24 mouse cellular contexts compared by ENCODE assay signal in genomic region chr2:47184067-47184802, GRCm38 (mm10).
DNase-seq lines count a peak whose midpoint lies in the region; ATAC-seq and TF ChIP-seq lines count a peak whose summit lies in the region.
"Had no signal": no experiment of that assay in that cellular context is flagged by ENCODE, and none has a peak within 500 bp of the region (broad histone marks: within the 10 kb centered on the region; RNA-seq: fewer than 3 reads in every experiment).

No protein-coding gene starts in this region.

- no peak overlapping the region for H3K27ac ChIP-seq in forebrain, embryonic 13.5 days
- H3K27ac ChIP-seq in forebrain, embryonic 11.5 days (ENCODE audit: low read depth, low read length), result no peak overlapping the region
- H3K27ac ChIP-seq in forebrain, embryonic 14.5 days (ENCODE audit: low read depth, low read length), result no peak overlapping the region
- H3K27ac ChIP-seq in forebrain, postnatal 0 days (ENCODE audit: low read depth, low read length), result no peak overlapping the region
- H3K27ac ChIP-seq: heart, adult 2 months; heart, embryonic 10.5 days; heart, embryonic 13.5 days; hindbrain, embryonic 14.5 days; hindbrain, postnatal 0 days had no signal

- no peaks in the 10 kb centered on the region for H3K27me3 ChIP-seq in forebrain, embryonic 13.5 days
- no peaks in the 10 kb centered on the region for H3K27me3 ChIP-seq in forebrain, embryonic 11.5 days (ENCODE audit: control insufficient read depth, insufficient read depth, low read length)
- H3K27me3 ChIP-seq in forebrain, embryonic 14.5 days (replicated peaks; ENCODE audit: control insufficient read depth, insufficient read depth, low read length), result no peaks in the 10 kb centered on the region
- H3K27me3 ChIP-seq in forebrain, postnatal 0 days (ENCODE audit: insufficient read depth, low read length), result no peaks in the 10 kb centered on the region
- H3K27me3 ChIP-seq: heart, embryonic 13.5 days had no signal

- peak; percentile 67 for ATAC-seq in forebrain, embryonic 13.5 days
- ATAC-seq in forebrain, embryonic 11.5 days (replicated peaks; ENCODE audit: low FRiP score), result no peak
- peak; percentile 54; the same call in 1 of the 2 replicates for ATAC-seq in forebrain, embryonic 14.5 days
- peak; percentile 51; the same call in 1 of the 2 replicates for ATAC-seq in forebrain, postnatal 0 days
- ATAC-seq: CD4-positive, CD25-positive, alpha-beta regulatory T cell, adult 4 months; hindbrain, postnatal 0 days; inflammation-experienced regulatory T-cells, adult 6 months; intestine, embryonic 16.5 days had no signal

- H3K9me3 ChIP-seq in forebrain, embryonic 13.5 days (replicated peaks), result no peaks in the 10 kb centered on the region
- no peaks in the 10 kb centered on the region for H3K9me3 ChIP-seq in forebrain, embryonic 11.5 days (ENCODE audit: control insufficient read depth, low read length)
- H3K9me3 ChIP-seq in forebrain, embryonic 14.5 days (replicated peaks; ENCODE audit: control insufficient read depth, low read length), result no peaks in the 10 kb centered on the region
- no peaks in the 10 kb centered on the region for H3K9me3 ChIP-seq in forebrain, postnatal 0 days (ENCODE audit: low read length)
- H3K9me3 ChIP-seq: heart, embryonic 10.5 days; heart, embryonic 13.5 days had no signal

- no peaks in the 10 kb centered on the region for H3K36me3 ChIP-seq in forebrain, embryonic 13.5 days (ENCODE audit: poor library complexity, severe bottlenecking)
- no peaks in the 10 kb centered on the region for H3K36me3 ChIP-seq in forebrain, embryonic 11.5 days (ENCODE audit: control insufficient read depth, insufficient read depth, low read length)
- H3K36me3 ChIP-seq in forebrain, embryonic 14.5 days (ENCODE audit: control insufficient read depth, insufficient read depth, low read length), result no peaks in the 10 kb centered on the region
- H3K36me3 ChIP-seq in forebrain, postnatal 0 days (ENCODE audit: insufficient read depth), result no peaks in the 10 kb centered on the region
- H3K36me3 ChIP-seq: heart, embryonic 10.5 days; heart, embryonic 13.5 days had no signal

- no peak for TF ChIP-seq CTCF in forebrain, postnatal 0 days (IDR thresholded peaks at IDR 0.05; ENCODE audit: low read depth)

- H3K4me3 ChIP-seq in forebrain, embryonic 13.5 days, result no peak overlapping the region
- H3K4me3 ChIP-seq in forebrain, embryonic 11.5 days (ENCODE audit: low read depth, low read length), result no peak overlapping the region
- no peak overlapping the region for H3K4me3 ChIP-seq in forebrain, embryonic 14.5 days (ENCODE audit: low read depth, low read length)
- no peak overlapping the region for H3K4me3 ChIP-seq in forebrain, postnatal 0 days (ENCODE audit: low read depth, low read length)
- H3K4me3 ChIP-seq: heart, adult 2 months; heart, embryonic 10.5 days; heart, embryonic 13.5 days had no signal

- H3K9ac ChIP-seq in forebrain, embryonic 13.5 days, result no peak overlapping the region
- no peak overlapping the region for H3K9ac ChIP-seq in forebrain, embryonic 11.5 days (ENCODE audit: low read length)
- H3K9ac ChIP-seq in forebrain, embryonic 14.5 days (ENCODE audit: low read length), result no peak overlapping the region
- H3K9ac ChIP-seq in forebrain, postnatal 0 days, result no peak overlapping the region
- H3K9ac ChIP-seq: heart, embryonic 13.5 days; hindbrain, embryonic 14.5 days had no signal

- DNase-seq in forebrain, embryonic 11.5 days (ENCODE audit: low spot score), result no peak
- peak; percentile 48 for DNase-seq in forebrain, embryonic 14.5 days (ENCODE audit: low spot score)
- DNase-seq in forebrain, postnatal 0 days, result no peak
- DNase-seq in lung, postnatal 14 days, result no peak
- no peak for DNase-seq in kidney, postnatal 36 days
- DNase-seq: adrenal gland, adult 2 months; adrenal gland, postnatal 14 days; cerebellum, adult 18-20 months; cerebellum, adult 9-11 months; cerebellum, postnatal 25 days; gastrocnemius, postnatal 10 days; gastrocnemius, postnatal 36 days; heart, adult 2 months; heart, postnatal 14 days; heart, postnatal 4 days; kidney, adult 18-20 months had no signal

- WGBS in forebrain, embryonic 13.5 days, result 77% methylated on average over 2 of the region's 2 CpGs
- WGBS in forebrain, embryonic 11.5 days, result 71% methylated on average over 2 of the region's 2 CpGs
- 83% methylated on average over 2 of the region's 2 CpGs for WGBS in forebrain, embryonic 14.5 days
- 74% methylated on average over 2 of the region's 2 CpGs for WGBS in forebrain, postnatal 0 days

- no peaks in the 10 kb centered on the region for H3K4me1 ChIP-seq in forebrain, embryonic 13.5 days
- no peaks in the 10 kb centered on the region for H3K4me1 ChIP-seq in forebrain, embryonic 11.5 days (replicated peaks; ENCODE audit: control insufficient read depth, insufficient read depth, low read length)
- no peaks in the 10 kb centered on the region for H3K4me1 ChIP-seq in forebrain, embryonic 14.5 days (ENCODE audit: control insufficient read depth, insufficient read depth, low read length)
- H3K4me1 ChIP-seq in forebrain, postnatal 0 days (ENCODE audit: insufficient read depth), result no peaks in the 10 kb centered on the region
- H3K4me1 ChIP-seq: heart, embryonic 10.5 days; heart, embryonic 13.5 days had no signal

- no peak overlapping the region for H3K4me2 ChIP-seq in forebrain, embryonic 13.5 days
- no peak overlapping the region for H3K4me2 ChIP-seq in forebrain, embryonic 11.5 days (ENCODE audit: low read depth, low read length, severe bottlenecking)
- H3K4me2 ChIP-seq in forebrain, embryonic 14.5 days (ENCODE audit: low read length), result no peak overlapping the region
- H3K4me2 ChIP-seq in forebrain, postnatal 0 days (ENCODE audit: low read depth), result no peak overlapping the region
- H3K4me2 ChIP-seq: heart, embryonic 13.5 days; hindbrain, embryonic 14.5 days had no signal
